Mouse (Mus musculus): ENCODE results near the gene Bok.

Gene Bok

DNA sequence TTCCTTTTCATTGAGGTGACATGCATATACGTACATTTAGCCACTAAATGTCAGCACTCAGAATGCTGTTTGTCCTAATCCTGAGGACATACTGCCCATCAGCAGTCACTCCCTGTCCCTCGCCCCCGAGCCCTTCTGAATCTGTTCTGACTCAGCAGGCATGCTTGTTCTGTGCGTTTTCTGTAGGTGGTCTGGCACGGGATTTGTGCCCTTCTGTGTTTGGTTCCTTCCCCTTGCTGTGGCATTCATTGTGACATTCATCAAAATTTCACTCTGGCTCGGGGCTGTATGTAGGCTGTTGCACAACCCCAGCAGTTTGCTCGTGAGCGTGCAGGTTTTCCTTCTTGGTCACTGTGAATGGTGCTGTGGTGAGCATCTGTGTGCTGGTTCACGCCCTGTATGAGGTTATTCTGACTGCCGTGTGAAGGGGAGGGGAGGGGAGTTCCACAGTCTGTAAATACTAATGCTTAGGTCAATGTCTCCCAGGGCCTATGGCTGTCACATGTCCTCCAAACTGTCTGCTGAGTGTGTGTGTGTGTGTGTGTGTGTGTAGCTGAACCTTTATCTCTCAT, 6.4 kb downstream of the Bok start:
- DNase-seq: no peak

DNA sequence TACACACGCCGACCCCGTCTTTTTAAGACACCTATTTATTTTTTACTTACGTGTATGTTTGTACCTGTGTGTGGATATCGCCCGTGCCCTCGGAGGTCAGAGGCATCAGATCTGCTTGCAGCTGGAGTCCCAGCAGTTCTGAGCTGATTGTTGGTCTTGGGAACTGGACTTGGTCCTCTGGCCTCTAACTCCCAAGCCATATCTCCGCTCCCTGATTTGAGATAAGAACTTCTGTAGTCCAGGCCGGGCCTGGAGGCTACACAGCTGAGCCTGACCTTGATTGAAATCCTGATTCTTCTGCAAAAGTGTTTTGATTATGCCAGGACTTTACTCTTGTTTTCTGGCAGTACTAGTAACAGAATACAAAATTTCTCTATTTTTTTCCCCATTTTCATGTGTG, 7.3 kb downstream of the Bok start:
- DNase-seq: no peak

DNA sequence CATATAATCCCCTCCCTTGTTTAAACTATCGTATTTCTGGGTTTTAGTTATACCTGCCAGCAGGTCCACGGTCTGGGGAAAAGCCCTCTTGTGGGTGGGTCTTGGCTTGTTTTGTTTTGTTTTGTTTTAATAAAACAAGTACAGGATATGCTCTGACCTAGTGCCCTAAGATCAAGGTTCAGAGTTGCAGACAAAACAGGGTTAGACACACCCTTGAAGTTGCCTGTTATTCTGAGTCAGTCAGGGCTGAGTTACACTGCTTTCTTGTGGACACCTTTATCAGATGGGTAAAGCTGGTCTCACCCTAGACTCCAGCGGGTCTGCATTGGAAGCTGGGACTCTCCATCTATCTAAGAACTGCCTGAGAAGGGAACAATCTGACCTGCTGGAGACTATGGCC, 8.0 kb downstream of the Bok start:
- no peak for DNase-seq

DNA sequence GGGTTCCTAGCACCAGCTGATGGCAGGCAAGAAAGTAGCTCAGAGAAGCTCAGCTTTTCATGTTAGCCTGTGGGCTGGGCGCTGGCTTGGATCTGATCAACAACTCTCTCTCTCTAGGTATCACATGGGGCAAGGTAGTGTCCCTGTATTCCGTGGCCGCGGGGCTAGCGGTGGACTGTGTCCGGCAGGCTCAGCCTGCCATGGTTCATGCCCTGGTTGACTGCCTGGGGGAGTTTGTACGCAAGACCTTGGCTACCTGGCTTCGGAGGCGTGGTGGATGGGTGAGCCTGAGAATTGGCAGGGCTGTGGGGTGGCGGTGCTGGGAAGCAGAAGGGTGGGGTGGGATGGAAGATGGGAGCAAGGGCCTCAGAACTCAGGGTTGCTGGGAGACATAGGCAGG, 8.5 kb downstream of the Bok start:
- no peak for DNase-seq

DNA sequence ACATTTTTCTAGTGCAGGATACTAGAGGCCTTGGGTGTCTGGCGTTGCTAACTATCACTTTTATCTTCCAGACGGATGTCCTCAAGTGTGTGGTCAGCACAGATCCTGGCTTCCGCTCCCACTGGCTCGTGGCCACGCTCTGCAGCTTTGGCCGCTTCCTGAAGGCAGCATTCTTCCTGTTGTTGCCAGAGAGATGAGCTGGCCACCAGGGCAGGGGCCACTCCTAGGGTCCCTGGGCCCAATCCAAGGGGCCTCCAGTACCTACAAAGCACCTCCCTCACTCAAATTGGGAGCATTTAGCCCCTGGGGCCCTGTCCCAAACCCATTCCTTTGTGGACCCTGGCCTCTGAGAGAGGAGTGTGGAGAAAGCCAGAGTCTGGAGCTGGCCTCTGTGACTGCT, 9.5 kb downstream of the Bok start:
- DNase-seq: no peak

DNA sequence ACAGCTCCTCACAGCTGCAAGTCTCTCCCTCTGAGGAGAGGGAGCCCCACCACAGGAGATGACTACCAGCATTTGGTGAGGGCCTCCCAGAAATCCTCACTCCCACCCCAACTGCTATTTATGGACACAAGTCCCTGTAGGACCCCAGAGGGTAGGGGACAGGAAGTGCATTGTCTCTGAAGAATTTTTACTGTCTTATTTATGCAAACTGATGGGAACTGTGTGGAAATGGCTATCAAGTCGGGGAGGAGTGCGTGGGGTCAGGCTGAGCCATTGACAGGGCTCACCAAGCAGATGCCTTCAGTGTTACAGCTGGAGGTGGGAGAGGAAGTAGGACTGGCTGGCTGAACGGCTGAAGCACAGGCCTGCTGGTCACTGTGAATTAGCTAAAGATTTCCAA, 11.9 kb downstream of the Bok start:
- no peak for DNase-seq

DNA sequence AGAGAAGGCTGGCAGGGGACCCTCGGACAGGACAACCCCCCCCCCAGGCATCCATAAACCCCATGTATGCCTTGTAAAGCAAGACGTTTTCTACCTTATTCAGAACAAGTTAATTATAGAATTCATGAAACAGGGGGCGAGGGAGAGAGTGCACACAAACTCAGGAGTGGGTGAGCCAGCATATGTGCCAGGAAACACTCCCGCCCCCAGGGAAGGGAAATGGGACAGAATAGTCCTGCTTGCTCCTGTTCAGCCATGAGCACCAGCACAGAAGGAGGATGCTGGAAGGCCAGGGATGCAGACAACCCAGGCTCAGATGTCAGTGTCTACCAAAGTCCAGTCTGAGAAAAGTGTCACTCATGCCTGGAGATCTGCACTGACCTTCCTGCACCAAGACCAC, 13.7 kb downstream of the Bok start:
- DNase-seq: no peak

DNA sequence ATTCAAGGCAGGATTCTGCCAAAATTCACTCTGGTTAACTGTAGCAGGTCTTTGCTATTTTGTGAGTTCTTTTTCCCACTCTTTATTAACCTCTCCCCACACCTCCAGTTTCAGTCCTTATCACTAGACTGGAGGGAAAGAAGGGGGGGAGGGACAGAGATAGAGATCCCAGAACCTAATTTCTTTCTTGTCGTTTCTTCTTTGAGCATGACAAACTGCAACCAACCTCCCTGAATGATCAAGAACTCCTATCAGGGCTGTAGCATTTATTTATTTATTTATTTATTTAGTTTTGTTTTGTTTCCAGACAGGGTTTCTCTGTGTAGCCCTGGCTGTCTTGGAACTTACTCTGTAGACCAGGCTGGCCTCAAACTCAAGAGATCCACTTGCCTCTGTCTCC, 16.6 kb downstream of the Bok start:
- DNase-seq: no peak

DNA sequence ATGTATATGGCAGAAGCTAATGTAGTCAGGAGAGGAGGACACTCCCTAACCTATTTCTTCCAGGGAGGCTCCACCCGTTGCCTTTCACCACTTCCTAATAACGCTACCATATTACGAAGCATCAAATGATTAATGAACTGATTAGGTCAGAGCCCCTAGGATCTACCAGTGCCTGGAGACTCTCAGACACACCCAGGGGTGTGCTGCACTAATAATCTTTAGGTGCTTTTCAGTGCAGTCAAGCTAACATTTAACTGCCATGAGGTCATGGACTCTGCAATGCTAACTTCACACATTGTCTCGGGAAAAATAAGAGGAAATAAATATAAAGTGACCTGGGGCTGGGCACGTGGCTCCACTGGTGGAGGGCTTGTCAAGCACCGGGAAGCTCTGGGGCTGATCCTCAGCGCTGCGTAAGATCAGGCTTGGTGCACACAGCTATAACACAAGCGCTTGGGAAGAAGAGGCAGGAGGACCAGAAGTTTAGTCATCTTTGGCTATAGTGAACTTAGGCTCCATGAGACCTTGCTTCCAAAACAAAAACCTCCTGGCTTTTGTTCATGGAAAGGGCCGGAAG, 18.1 kb downstream of the Bok start:
- DNase-seq: no peak

DNA sequence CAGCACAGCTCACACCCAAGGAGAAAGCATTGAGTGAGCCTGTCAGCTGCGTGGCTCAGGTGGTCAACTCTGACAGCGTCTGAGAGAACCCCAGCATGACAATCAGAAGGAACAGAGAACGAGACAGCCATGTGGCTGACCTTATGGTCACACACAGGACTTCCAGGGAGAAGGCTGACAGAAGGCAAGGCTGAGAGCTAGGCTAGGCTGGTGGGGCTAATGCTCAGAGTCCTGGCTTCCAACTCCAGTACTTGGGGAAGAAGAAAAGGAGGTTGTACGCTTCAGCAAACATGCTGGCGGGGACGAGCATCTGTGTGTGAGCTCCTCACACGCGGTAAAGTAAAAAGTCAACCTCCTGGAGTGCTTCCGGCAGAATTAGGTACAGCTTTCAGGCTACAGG, 18.9 kb downstream of the Bok start:
- DNase-seq: no peak

DNA sequence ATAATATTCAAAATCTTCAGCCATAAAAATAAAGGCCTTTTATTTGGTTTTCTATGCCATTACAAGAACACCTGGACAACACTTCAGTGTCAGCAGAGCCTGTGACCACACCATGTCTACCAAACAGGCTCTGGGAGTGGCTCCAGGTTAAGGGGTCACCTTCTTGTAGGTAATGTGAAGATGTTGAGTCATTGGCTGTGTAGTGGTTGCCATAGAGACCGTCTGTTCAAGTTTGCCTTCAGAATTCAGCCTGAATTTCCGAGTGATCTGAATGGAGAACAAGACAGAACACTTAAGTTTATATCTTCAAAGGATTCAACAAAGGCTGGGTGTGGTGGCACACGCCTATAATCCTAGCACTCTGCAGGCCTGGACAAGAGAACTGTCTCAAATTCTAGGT, 19.9 kb downstream of the Bok start:
- DNase-seq: no peak

DNA sequence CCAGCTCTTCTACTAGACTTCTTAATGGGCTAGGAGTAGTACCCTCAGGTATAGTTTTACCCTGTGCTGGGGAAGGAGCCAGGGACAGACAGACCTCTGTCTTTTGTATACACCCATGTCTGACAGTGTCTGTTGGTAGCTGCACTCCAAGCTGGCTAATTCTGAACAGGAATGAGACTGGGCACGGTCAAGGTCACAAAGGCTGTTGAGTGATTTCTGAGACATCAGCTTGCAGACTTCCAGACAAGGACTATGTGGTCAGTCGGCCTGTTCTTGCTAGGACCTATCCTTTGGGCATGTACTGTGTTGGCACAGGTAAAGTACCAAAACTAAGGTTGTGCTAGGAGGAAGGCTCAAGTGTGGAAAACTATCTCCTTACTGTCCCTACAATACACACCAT, 30.7 kb downstream of the Bok start:
- DNase-seq: no peak

DNA sequence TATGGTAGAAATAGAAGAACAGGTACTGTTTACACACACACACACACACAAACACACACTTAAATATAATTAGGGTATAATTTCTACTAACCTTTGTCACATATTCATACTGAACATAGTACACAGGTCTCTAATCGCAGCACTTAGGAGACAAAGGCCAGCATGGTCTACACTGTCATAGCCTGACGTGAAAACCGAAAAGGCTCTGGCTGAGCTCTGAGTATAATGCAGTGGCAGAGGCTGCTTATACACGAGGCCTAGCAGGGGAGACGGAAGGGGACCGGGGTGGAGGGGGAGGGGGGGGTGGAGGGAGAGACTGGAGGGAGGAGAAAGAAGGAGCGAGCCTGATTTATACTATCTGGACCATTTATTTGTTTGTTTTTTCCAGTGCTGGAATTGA, 36.1 kb downstream of the Bok start:
- DNase-seq: no peak

DNA sequence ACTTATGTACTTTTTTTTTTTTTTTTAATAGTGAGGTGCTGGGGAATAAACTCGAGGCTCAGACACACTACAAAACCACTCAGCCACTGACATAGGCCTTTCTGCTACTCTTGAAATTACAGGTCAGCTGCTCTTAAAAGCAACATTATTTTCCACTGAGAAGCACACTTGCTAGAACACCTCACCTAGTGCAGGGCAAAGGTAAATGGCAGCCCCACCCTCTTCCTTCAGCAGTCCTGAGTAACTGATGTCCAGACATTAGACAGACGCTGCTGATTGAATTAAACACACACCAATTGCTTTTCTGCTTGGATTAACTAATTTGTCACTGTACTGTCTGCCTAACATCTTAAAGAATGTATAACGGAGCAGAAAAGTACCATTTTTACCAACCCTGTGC, 39.2 kb downstream of the Bok start:
- no peak for DNase-seq

DNA sequence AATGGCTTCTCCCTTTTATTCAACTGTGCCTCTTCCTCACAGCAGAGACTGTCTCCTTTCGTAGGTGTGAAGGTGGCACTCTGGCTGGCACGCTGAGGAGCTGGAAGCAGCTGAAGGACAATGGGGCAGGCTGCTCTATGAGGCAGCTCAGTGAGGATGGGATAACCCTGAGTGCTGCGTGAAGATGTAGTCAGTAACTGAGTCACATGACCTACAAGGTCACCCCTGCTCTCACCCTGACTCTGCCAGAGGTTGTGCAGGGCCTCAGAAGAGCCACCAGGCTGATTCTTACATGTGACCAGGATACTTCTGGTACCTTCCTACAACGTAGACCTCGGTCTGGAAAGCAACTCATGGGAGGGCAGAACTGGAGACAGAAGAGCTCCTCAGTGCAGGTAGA, 40.2 kb downstream of the Bok start:
- DNase-seq: no peak

DNA sequence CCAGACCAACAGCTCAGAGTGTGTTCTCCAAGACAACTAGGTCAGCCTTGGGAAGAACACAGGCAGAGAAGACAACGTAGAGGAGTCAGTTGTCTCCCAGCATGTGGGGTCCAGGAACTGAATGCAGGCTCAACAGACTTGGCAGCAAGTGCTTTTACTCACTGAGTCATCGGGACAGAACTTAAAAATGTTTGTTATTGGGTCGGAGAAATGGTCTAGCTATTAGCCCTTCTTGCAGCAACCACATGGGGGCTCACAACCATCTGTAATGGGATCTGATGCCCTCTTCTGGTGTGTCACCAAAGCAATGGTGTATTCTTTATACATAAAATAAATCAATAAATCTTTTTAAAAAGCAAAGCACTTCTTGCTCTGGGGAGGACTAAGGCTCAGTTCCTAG, 40.7 kb downstream of the Bok start:
- DNase-seq: no peak

DNA sequence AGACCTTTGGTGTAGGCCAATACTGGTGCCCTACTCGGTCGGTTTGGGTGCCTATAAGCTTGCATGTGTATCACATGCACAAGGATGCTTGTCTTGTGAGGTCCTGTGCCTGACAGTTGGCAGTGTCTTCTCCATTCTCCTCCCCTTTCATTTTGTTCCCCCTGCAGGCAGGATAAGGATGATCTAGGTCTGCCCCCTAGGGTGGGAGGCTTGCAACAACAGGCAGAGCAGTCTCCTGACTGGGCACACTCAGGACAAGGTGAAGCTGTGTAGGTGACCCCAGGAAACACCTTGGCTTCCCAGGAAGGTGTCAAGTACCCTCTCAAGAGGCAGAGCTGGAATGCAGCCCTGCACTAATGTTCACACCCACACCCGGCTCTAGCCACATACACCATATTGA, 41.5 kb downstream of the Bok start:
- peak; percentile 65 to 66 for DNase-seq

DNA sequence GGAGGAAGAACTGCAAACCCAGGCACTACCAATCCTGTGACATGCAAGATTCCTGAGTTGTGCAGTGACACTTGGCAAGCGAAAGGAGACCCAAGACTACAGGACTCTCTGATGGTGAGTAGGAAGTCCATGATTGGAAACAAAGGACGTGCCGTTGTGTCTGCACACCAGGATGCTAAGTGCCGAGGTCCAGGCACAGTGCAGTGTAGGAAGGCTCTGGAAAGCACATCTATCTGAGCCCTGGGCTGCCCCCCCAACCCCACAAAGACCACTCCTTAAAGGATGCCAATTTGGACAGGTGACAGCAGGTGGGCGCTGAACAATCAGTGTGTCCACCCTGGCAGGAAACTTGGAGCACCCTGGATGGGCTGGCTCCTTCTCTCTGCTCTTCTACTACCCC, 45.6 kb downstream of the Bok start:
- DNase-seq: no peak

DNA sequence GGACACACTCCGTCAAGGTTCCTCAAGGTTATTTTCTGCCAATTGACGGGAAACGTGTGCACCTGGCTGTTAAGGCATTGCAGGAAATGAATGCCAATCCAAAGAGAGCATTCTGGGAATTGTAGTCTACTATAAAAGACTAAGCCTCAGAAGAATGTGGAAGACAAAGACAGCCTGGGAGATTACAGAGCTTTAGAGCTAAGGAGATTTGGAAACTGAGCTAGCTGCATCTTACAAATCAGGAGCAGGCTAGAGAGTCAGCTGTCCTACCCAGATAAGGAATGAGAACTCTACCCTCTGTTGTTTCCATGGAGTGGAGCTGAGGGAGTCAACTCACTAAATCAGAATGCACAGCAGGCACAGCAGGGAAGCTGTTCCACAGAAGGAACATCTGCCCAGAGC, 46.4 kb downstream of the Bok start:
- DNase-seq: no peak

DNA sequence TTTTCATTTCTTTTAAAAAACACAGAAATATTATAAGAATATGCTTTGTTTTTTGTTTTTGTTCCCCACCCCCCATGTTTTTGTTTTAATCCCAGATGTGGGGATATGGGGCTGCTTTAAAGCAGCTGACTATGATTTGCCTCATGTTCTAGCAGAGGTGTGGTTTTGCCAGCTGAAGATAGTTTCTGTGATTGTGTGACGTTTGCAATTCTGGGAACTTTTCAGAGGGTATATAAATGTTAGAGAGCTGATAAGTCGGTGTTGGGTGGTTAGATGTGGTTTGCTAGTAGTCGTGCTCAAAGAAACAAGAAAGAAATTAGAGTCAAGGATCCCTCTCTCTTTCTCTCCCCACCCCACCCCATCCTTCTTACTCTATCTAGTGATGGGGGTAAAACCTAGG, 50.4 kb downstream of the Bok start:
- DNase-seq: no peak

DNA sequence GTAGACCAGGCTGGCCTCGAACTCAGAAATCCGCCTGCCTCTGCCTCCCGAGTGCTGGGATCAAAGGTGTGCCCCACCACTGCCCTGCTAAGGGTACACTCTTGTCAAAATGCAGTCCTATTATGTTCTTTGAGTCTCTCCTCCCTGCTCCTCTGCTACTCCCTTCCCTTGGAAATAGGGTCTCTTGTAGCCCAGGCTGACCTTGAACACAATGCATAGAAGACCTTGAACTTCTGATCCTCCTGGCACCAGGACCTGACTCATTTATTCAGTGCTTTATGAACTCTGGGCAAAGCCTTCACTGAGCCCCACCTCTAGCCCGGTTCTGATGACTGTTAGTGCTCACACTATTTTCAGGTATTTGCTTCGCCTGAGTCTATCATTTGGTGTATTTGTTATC, 52.3 kb downstream of the Bok start:
- DNase-seq: no peak

DNA sequence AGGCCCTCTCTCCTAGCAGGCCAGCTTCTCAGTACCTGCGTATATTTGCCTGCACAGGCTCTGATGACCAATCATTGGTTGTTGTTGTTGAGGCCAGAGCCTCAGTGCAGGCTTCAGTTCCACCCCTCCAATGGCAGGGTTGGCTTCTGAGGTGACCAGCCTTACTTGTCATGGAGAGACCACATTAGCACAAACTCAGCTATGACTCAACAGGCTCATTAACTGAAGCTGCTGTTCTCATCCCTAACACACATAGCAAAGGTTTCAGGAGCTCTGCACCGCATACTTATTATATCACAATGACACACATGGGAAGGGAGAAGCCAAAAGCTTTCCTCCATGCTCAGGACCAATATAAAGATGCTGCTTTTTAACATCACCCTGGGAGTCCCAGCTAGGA, 55.2 kb downstream of the Bok start:
- no peak for DNase-seq

DNA sequence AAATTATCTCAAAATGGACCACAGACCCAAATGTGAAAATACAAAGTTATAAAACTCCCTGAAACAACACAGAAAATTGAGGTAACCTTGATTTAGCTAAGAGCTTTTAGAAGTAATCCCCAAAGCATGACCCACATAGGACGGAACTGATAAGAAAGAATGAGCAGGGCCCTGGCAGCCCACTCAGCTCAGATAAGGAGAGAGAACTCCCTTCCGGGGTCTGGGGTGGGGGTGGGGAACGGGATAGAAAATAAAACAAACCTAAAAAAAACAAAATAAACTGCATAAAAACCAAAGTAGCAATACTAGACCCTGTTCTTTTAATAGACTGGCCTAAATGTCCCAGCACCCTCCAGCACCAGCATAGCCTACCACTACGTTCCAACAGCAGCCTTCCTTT, 56.5 kb downstream of the Bok start:
- DNase-seq: no peak

DNA sequence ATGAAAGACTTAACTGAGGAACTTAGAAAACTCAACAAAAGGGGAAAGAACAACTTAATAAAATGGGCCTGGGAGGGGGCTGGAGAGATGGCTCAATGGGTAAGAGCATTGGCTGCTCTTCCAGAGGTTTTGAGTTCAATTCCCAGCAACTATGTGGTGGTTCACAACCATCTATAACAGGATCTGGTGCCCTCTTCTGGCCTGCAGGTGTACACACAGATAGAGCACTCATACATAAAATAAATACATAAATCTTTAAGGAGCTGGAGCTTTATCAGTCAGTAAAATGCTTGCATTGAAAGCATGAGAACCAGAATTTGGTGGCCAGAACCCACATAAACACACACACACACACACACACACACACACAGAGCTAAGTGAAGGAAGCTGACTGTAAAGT, 57.5 kb downstream of the Bok start:
- DNase-seq: peak; percentile 31 to 33

Data from B cell, adult 2 months (primary cell).